Mouse (Mus musculus): Measurements from ENCODE around the gene 4930415O20Rik. TPM values are rescaled to one million over a fixed set of nuclear protein-coding genes. Genes with fewer than 3 reads are reported as not detected.
A peak's percentile ranks its signal among the peaks of the same experiment; 100 is the strongest.

4930415O20Rik gene
- polyA plus RNA-seq, 1 experiment from 2014 or later, result 0.53 TPM

GRCm38 (mm10) chr15:98623361-98623821 lies 52.6 kb downstream of the 4930415O20Rik start:
- H3K36me3 ChIP-seq (ENCODE audit: control insufficient read depth, insufficient read depth, low read length), result no peaks in the 10 kb centered on the region
- 0 out of 2 replicates have a peak, but pooled peaks cover 3% of the 10 kb centered on the region for H3K9me3 ChIP-seq (ENCODE audit: control insufficient read depth, low read length)
- H3K4me3 ChIP-seq (ENCODE audit: control insufficient read depth in 1 of 2, insufficient read depth in 1 of 2, low read depth in 1 of 2, low read length in 2 of 2), result no peak overlapping the region
- H3K27me3 ChIP-seq (ENCODE audit: control insufficient read depth, insufficient read depth, low read length), result no peaks in the 10 kb centered on the region; the same call in 1 of the 2 replicates
- H3K4me2 ChIP-seq (ENCODE audit: low read length), result no peak overlapping the region
- H3K4me1 ChIP-seq (ENCODE audit: control insufficient read depth in 2 of 2, insufficient read depth in 2 of 2, low read length in 2 of 2), result peaks cover 7 to 15% of the 10 kb centered on the region in 2 experiments
- no peak overlapping the region for H3K9ac ChIP-seq (ENCODE audit: low read length)
- no peak for ATAC-seq (ENCODE audit: insufficient number of reproducible peaks, insufficient read depth, low FRiP score, low read depth)
- no peak overlapping the region for H3K27ac ChIP-seq (replicated peaks in 1 of 2; ENCODE audit: control insufficient read depth in 1 of 2, insufficient read depth in 1 of 2, low read depth in 2 of 2, low read length in 2 of 2)
- 57% methylated on average over 5 of the region's 5 CpGs for WGBS

- no peaks in the 10 kb centered on the region for H3K36me3 ChIP-seq (ENCODE audit: control insufficient read depth, insufficient read depth, low read length)
- H3K9ac ChIP-seq (ENCODE audit: low read length), result no peak overlapping the region
- ATAC-seq (ENCODE audit: insufficient number of reproducible peaks, insufficient read depth, low FRiP score, low read depth), result no peak
- peaks cover 15 to 34% of the 10 kb centered on the region in 2 experiments for H3K4me1 ChIP-seq (ENCODE audit: control insufficient read depth in 2 of 2, insufficient read depth in 2 of 2, low read length in 2 of 2)
- 20% methylated on average over 8 of the region's 8 CpGs for WGBS
- H3K4me3 ChIP-seq (ENCODE audit: control insufficient read depth in 1 of 2, insufficient read depth in 1 of 2, low read depth in 1 of 2, low read length in 2 of 2), result no peak overlapping the region
- 0 out of 2 replicates have a peak overlapping the region, but pooled peaks have one; percentile 25 for H3K4me2 ChIP-seq (ENCODE audit: low read length)
- H3K27ac ChIP-seq (replicated peaks in 1 of 2; ENCODE audit: control insufficient read depth in 1 of 2, insufficient read depth in 1 of 2, low read depth in 2 of 2, low read length in 2 of 2), result no peak overlapping the region
- H3K27me3 ChIP-seq (ENCODE audit: control insufficient read depth, insufficient read depth, low read length), result peaks cover 17% of the 10 kb centered on the region
- H3K9me3 ChIP-seq (ENCODE audit: control insufficient read depth, low read length), result 0 out of 2 replicates have a peak, but pooled peaks cover 3% of the 10 kb centered on the region
Observed at GRCm38 (mm10) chr15:98626078-98626477, 55.3 kb downstream of the 4930415O20Rik start.

GRCm38 (mm10) chr15:98626487-98627212 lies 55.8 kb downstream of the 4930415O20Rik start:
- WGBS, result 81% methylated on average over 7 of the region's 7 CpGs
- Histone ChIP-seq H3K4me1 (ENCODE audit: control insufficient read depth in 2 of 2, insufficient read depth in 2 of 2, low read length in 2 of 2) (peaks cover 17 to 40% of the 10 kb centered on the region in 2 experiments), H3K4me2 (ENCODE audit: low read length) (0 out of 2 replicates have a peak overlapping the region, but pooled peaks have one; percentile 25), H3K36me3 (ENCODE audit: control insufficient read depth, insufficient read depth, low read length) (no peaks in the 10 kb centered on the region), H3K27ac (replicated peaks in 1 of 2; ENCODE audit: control insufficient read depth in 1 of 2, insufficient read depth in 1 of 2, low read depth in 2 of 2, low read length in 2 of 2) (peak overlapping the region in 1 of 2 experiments; percentile 33; a peak in 1 of 4 replicates), H3K4me3 (ENCODE audit: control insufficient read depth in 1 of 2, insufficient read depth in 1 of 2, low read depth in 1 of 2, low read length in 2 of 2) (no peak overlapping the region), H3K27me3 (ENCODE audit: control insufficient read depth, insufficient read depth, low read length) (peaks cover 23% of the 10 kb centered on the region), H3K9ac (ENCODE audit: low read length) (no peak overlapping the region), H3K9me3 (ENCODE audit: control insufficient read depth, low read length) (0 out of 2 replicates have a peak, but pooled peaks cover 3% of the 10 kb centered on the region)
- no peak for ATAC-seq (ENCODE audit: insufficient number of reproducible peaks, insufficient read depth, low FRiP score, low read depth)

- WGBS, result 13% methylated on average over 20 of the region's 20 CpGs
- ATAC-seq (ENCODE audit: insufficient number of reproducible peaks, insufficient read depth, low FRiP score, low read depth), result no peak
- Histone ChIP-seq H3K27me3 (ENCODE audit: control insufficient read depth, insufficient read depth, low read length) (peaks cover 38% of the 10 kb centered on the region), H3K9me3 (ENCODE audit: control insufficient read depth, low read length) (0 out of 2 replicates have a peak, but pooled peaks cover 1% of the 10 kb centered on the region), H3K4me3 (ENCODE audit: control insufficient read depth in 1 of 2, insufficient read depth in 1 of 2, low read depth in 1 of 2, low read length in 2 of 2) (peak overlapping the region in 1 of 2 experiments; percentile 5; a peak in 1 of 4 replicates), H3K9ac (ENCODE audit: low read length) (peak overlapping the region; percentile 47; the same call in 1 of the 2 replicates), H3K27ac (replicated peaks in 1 of 2; ENCODE audit: control insufficient read depth in 1 of 2, insufficient read depth in 1 of 2, low read depth in 2 of 2, low read length in 2 of 2) (no peak overlapping the region), H3K4me2 (ENCODE audit: low read length) (peak overlapping the region; percentile 41), H3K36me3 (ENCODE audit: control insufficient read depth, insufficient read depth, low read length) (no peaks in the 10 kb centered on the region), H3K4me1 (ENCODE audit: control insufficient read depth in 2 of 2, insufficient read depth in 2 of 2, low read length in 2 of 2) (peaks cover 23 to 53% of the 10 kb centered on the region in 2 experiments)
Observed at GRCm38 (mm10) chr15:98628589-98629254, 57.9 kb downstream of the 4930415O20Rik start.

GRCm38 (mm10) chr15:98629464-98629863 lies 58.7 kb downstream of the 4930415O20Rik start:
- H3K4me3 ChIP-seq (ENCODE audit: control insufficient read depth in 1 of 2, insufficient read depth in 1 of 2, low read depth in 1 of 2, low read length in 2 of 2), result no peak overlapping the region
- peaks cover 44% of the 10 kb centered on the region for H3K27me3 ChIP-seq (ENCODE audit: control insufficient read depth, insufficient read depth, low read length)
- no peak for ATAC-seq (ENCODE audit: insufficient number of reproducible peaks, insufficient read depth, low FRiP score, low read depth)
- H3K4me2 ChIP-seq (ENCODE audit: low read length), result peak overlapping the region; percentile 41; the same call in 1 of the 2 replicates
- H3K27ac ChIP-seq (replicated peaks in 1 of 2; ENCODE audit: control insufficient read depth in 1 of 2, insufficient read depth in 1 of 2, low read depth in 2 of 2, low read length in 2 of 2), result no peak overlapping the region
- no peaks in the 10 kb centered on the region for H3K36me3 ChIP-seq (ENCODE audit: control insufficient read depth, insufficient read depth, low read length)
- H3K4me1 ChIP-seq (ENCODE audit: control insufficient read depth in 2 of 2, insufficient read depth in 2 of 2, low read length in 2 of 2), result peaks cover 29 to 58% of the 10 kb centered on the region in 2 experiments
- 21% methylated on average over 6 of the region's 6 CpGs for WGBS
- H3K9ac ChIP-seq (ENCODE audit: low read length), result peak overlapping the region; percentile 47; the same call in 1 of the 2 replicates
- H3K9me3 ChIP-seq (ENCODE audit: control insufficient read depth, low read length), result no peaks in the 10 kb centered on the region

- ATAC-seq (ENCODE audit: insufficient number of reproducible peaks, insufficient read depth, low FRiP score, low read depth), result no peak
- Histone ChIP-seq H3K4me3 (ENCODE audit: control insufficient read depth in 1 of 2, insufficient read depth in 1 of 2, low read depth in 1 of 2, low read length in 2 of 2) (peak within 1 kb of the TSS; percentile 30 to 47; a peak in 2 of 4 replicates), H3K27ac (replicated peaks in 1 of 2; ENCODE audit: control insufficient read depth in 1 of 2, insufficient read depth in 1 of 2, low read depth in 2 of 2, low read length in 2 of 2) (no peak within 1 kb of the TSS), H3K9me3 (ENCODE audit: control insufficient read depth, low read length) (no peaks in the 10 kb centered on the region), H3K4me2 (ENCODE audit: low read length) (peak within 1 kb of the TSS; percentile 66), H3K9ac (ENCODE audit: low read length) (peak within 1 kb of the TSS; percentile 56), H3K27me3 (ENCODE audit: control insufficient read depth, insufficient read depth, low read length) (peaks cover 49% of the 10 kb centered on the region), H3K36me3 (ENCODE audit: control insufficient read depth, insufficient read depth, low read length) (no peaks in the 10 kb centered on the region), H3K4me1 (ENCODE audit: control insufficient read depth in 2 of 2, insufficient read depth in 2 of 2, low read length in 2 of 2) (peaks cover 31 to 57% of the 10 kb centered on the region in 2 experiments)
- 42% methylated on average over 4 of the region's 4 CpGs for WGBS
Observed at GRCm38 (mm10) chr15:98630540-98630939, 59.7 kb downstream of the 4930415O20Rik start, which contains the start of gene Cacnb3. Cacnb3 (plus strand) TSS chr15:98630840.

GRCm38 (mm10) chr15:98631493-98631892 lies 60.7 kb downstream of the 4930415O20Rik start:
- no peaks in the 10 kb centered on the region for H3K9me3 ChIP-seq (ENCODE audit: control insufficient read depth, low read length)
- peaks cover 28 to 50% of the 10 kb centered on the region in 2 experiments for H3K4me1 ChIP-seq (ENCODE audit: control insufficient read depth in 2 of 2, insufficient read depth in 2 of 2, low read length in 2 of 2)
- H3K4me3 ChIP-seq (ENCODE audit: control insufficient read depth in 1 of 2, insufficient read depth in 1 of 2, low read depth in 1 of 2, low read length in 2 of 2), result peak overlapping the region; percentile 30 to 47; a peak in 2 of 4 replicates
- ATAC-seq (ENCODE audit: insufficient number of reproducible peaks, insufficient read depth, low FRiP score, low read depth), result no peak; the same call in 1 of the 2 replicates
- H3K9ac ChIP-seq (ENCODE audit: low read length), result peak overlapping the region; percentile 56
- peaks cover 49% of the 10 kb centered on the region for H3K27me3 ChIP-seq (ENCODE audit: control insufficient read depth, insufficient read depth, low read length)
- WGBS, result 1% methylated on average over 18 of the region's 18 CpGs
- H3K36me3 ChIP-seq (ENCODE audit: control insufficient read depth, insufficient read depth, low read length), result no peaks in the 10 kb centered on the region
- H3K4me2 ChIP-seq (ENCODE audit: low read length), result peak overlapping the region; percentile 66
- no peak overlapping the region for H3K27ac ChIP-seq (replicated peaks in 1 of 2; ENCODE audit: control insufficient read depth in 1 of 2, insufficient read depth in 1 of 2, low read depth in 2 of 2, low read length in 2 of 2)

Measured in heart, embryonic 14.5 days (tissue).